Mouse (Mus musculus) heart, embryonic 13.5 days (tissue): ENCODE data around the gene Stfa3. TPM values are rescaled to one million over a fixed set of nuclear protein-coding genes. Genes with fewer than 3 reads are reported as not detected.

Experiments used
- ATAC-seq: fragments of 200-750 bp; cut with Nextera tagmentation; 2 replicates; pipeline ENCODE4 v1.8.0; 2017; ENCODE audit warnings: moderate TSS enrichment; ENCODE audit not compliant: insufficient number of reproducible peaks, low FRiP score, low TSS enrichment; ENCODE audit errors: extremely low read depth
- H3K27ac ChIP-seq: fragments of 300-500 bp; sonication (generic); replicated peaks from 2 replicates; pipeline ENCODE4 v1.5.1; 2015; ENCODE audit warnings: moderate library complexity, mild to moderate bottlenecking, inconsistent platforms
- H3K27me3 ChIP-seq: fragments of 300-500 bp; sonication (generic); replicated peaks from 2 replicates; pipeline ENCODE4 v1.6.1; 2015; ENCODE audit warnings: mild to moderate bottlenecking, inconsistent platforms
- H3K36me3 ChIP-seq: fragments of 300-500 bp; sonication (generic); 2 replicates; pipeline ENCODE4 v1.6.1; 2015; ENCODE audit warnings: mild to moderate bottlenecking, inconsistent platforms
- H3K4me1 ChIP-seq: fragments of 300-500 bp; sonication (generic); 2 replicates; pipeline ENCODE4 v1.6.1; 2015; ENCODE audit warnings: inconsistent platforms
- H3K4me2 ChIP-seq: fragments of 300-500 bp; sonication (generic); 2 replicates; pipeline ENCODE4 v1.6.1; 2015; ENCODE audit warnings: inconsistent platforms, mild to moderate bottlenecking, moderate library complexity
- H3K4me3 ChIP-seq: fragments of 300-500 bp; sonication (generic); 2 replicates; pipeline ENCODE4 v1.5.1; 2015; ENCODE audit warnings: moderate library complexity, mild to moderate bottlenecking, inconsistent platforms
- H3K9ac ChIP-seq: fragments of 300-500 bp; sonication (generic); 2 replicates; pipeline ENCODE4 v1.6.1; 2015; ENCODE audit warnings: inconsistent platforms, mild to moderate bottlenecking, moderate library complexity
- H3K9me3 ChIP-seq: fragments of 300-500 bp; sonication (generic); 2 replicates; pipeline ENCODE4 v1.6.1; 2016; ENCODE audit warnings: inconsistent platforms
- WGBS: fragments of 180-500 bp; shearing (Covaris S2); methylation state at CpG from one replicate; pipeline ENCODE4 v1.1.7; 2015; ENCODE audit warnings: mixed read lengths; 5-methylcytosine and 5-hydroxymethylcytosine counted together
- polyA plus RNA-seq: library from polyadenylated mRNA; unstranded; fragments of >200 nt; fragmentation: Nextera tagmentation; extraction: Ambion mirVana; gene quantifications from 2 replicates; pipeline ENCODE4 v1.2.1, GENCODE M21; 2015

The Stfa3 gene
- polyA plus RNA-seq: 0.41 TPM in 1 of 2 replicates, not detected in the other

GRCm38 (mm10) chr16:36455342-36455802, at the start of gene Stfa3:
Gene Stfa3, minus strand, starts transcription at chr16:36455392.
- no peaks in the 10 kb centered on the region for H3K27me3 ChIP-seq
- no peak within 1 kb of the TSS for H3K4me2 ChIP-seq
- H3K36me3 ChIP-seq: no peaks in the 10 kb centered on the region
- H3K9me3 ChIP-seq: no peaks in the 10 kb centered on the region
- no peak for ATAC-seq
- no peaks in the 10 kb centered on the region for H3K4me1 ChIP-seq
- no peak within 1 kb of the TSS for H3K9ac ChIP-seq
- WGBS: 66% methylated on average over 4 of the region's 4 CpGs
- no peak within 1 kb of the TSS for H3K27ac ChIP-seq
- no peak within 1 kb of the TSS for H3K4me3 ChIP-seq

GRCm38 (mm10) chr16:36502286-36502685, 47.1 kb upstream of the Stfa3 start:
- H3K4me2 ChIP-seq: no peak overlapping the region
- H3K36me3 ChIP-seq: no peaks in the 10 kb centered on the region
- no peak overlapping the region for H3K27ac ChIP-seq
- H3K9me3 ChIP-seq: no peaks in the 10 kb centered on the region
- H3K27me3 ChIP-seq: no peaks in the 10 kb centered on the region
- no peak for ATAC-seq
- H3K4me3 ChIP-seq: no peak overlapping the region
- no peak overlapping the region for H3K9ac ChIP-seq
- WGBS: 70% methylated on average over 2 of the region's 2 CpGs
- H3K4me1 ChIP-seq: no peaks in the 10 kb centered on the region

DNA sequence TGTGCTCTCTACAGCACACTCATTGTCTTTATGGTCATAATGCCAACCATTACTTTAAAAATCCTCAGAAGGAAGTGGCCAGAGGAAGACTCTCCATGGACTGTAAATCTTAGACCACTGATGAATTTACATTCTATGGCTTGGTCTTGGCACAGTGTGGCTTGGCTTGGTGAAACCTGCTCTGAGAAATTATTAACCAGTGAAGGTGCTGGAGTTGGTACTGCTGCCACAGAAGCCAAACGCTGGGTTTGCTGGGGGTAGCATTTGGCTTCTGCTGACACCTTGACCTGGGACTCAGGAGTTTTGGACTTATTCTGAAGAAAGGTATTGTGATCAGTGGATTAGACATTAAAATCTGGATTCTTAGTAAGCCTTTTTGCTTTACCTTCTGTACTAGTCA, 37.2 kb upstream of the Stfa3 start:
- WGBS: 84% methylated on average over 1 of the region's 1 CpGs
- Histone ChIP-seq H3K4me2 (no peak overlapping the region), H3K9ac (no peak overlapping the region), H3K4me1 (no peaks in the 10 kb centered on the region), H3K4me3 (no peak overlapping the region), H3K36me3 (no peaks in the 10 kb centered on the region), H3K27ac (no peak overlapping the region), H3K27me3 (no peaks in the 10 kb centered on the region), H3K9me3 (no peaks in the 10 kb centered on the region)
- no peak for ATAC-seq

DNA sequence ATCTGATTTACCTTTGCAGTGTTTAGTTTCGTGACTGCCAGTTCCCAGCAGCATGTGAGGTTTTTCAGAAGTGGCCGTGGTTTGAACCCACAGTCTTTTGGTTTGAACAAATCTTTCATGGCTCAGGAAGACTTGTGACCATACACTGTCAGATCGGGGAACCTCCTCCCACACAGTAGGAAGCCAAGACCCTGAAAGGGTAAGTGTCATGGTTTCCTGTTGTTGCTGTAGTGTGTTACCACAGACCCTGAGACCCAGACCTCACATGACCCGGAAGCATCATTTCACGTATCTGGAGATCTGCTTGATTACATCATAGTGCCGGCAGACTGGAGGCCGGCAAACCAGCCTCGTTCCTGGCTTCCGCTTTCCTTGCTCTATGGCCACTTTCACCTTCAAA, 21.7 kb upstream of the Stfa3 start:
- Histone ChIP-seq H3K4me2 (no peak overlapping the region), H3K27me3 (0 out of 2 replicates have a peak, but pooled peaks cover 5% of the 10 kb centered on the region), H3K4me3 (no peak overlapping the region), H3K9me3 (no peaks in the 10 kb centered on the region), H3K9ac (no peak overlapping the region), H3K4me1 (no peaks in the 10 kb centered on the region), H3K27ac (no peak overlapping the region), H3K36me3 (no peaks in the 10 kb centered on the region)
- WGBS: 69% methylated on average over 9 of the region's 9 CpGs
- ATAC-seq: no peak

- H3K4me2 ChIP-seq: no peak overlapping the region
These were observed 20.3 kb upstream of the Stfa3 start for GRCm38 (mm10) chr16:36475530-36475929.

GRCm38 (mm10) chr16:36474849-36475248, 19.7 kb upstream of the Stfa3 start:
- Histone ChIP-seq H3K4me2 (no peak overlapping the region), H3K27ac (no peak overlapping the region), H3K4me3 (no peak overlapping the region), H3K9ac (no peak overlapping the region), H3K9me3 (no peaks in the 10 kb centered on the region), H3K27me3 (0 out of 2 replicates have a peak, but pooled peaks cover 5% of the 10 kb centered on the region), H3K4me1 (no peaks in the 10 kb centered on the region), H3K36me3 (no peaks in the 10 kb centered on the region)
- ATAC-seq: no peak
- 63% methylated on average over 2 of the region's 2 CpGs for WGBS

More at GRCm38 (mm10) chr16:36475530-36475929, 20.3 kb upstream of the Stfa3 start:
- no peak for ATAC-seq
- H3K27me3 ChIP-seq: 0 out of 2 replicates have a peak, but pooled peaks cover 5% of the 10 kb centered on the region
- H3K9me3 ChIP-seq: no peaks in the 10 kb centered on the region
- H3K4me3 ChIP-seq: no peak overlapping the region
- no peak overlapping the region for H3K27ac ChIP-seq
- WGBS: 77% methylated on average over 3 of the region's 3 CpGs
- H3K36me3 ChIP-seq: no peaks in the 10 kb centered on the region
- H3K4me1 ChIP-seq: no peaks in the 10 kb centered on the region
- H3K9ac ChIP-seq: no peak overlapping the region

GRCm38 (mm10) chr16:36473217-36474216, 18.3 kb upstream of the Stfa3 start:
- H3K27ac ChIP-seq: no peak overlapping the region
- 41% methylated on average over 17 of the region's 17 CpGs for WGBS
- no peaks in the 10 kb centered on the region for H3K4me1 ChIP-seq
- ATAC-seq: no peak
- H3K9ac ChIP-seq: no peak overlapping the region
- H3K4me2 ChIP-seq: no peak overlapping the region
- H3K4me3 ChIP-seq: no peak overlapping the region
- 0 out of 2 replicates have a peak, but pooled peaks cover 5% of the 10 kb centered on the region for H3K27me3 ChIP-seq
- no peaks in the 10 kb centered on the region for H3K36me3 ChIP-seq
- H3K9me3 ChIP-seq: 0 out of 2 replicates have a peak, but pooled peaks cover 3% of the 10 kb centered on the region

GRCm38 (mm10) chr16:36471066-36471633, 16.0 kb upstream of the Stfa3 start:
- Histone ChIP-seq H3K27ac (no peak overlapping the region), H3K36me3 (no peaks in the 10 kb centered on the region), H3K27me3 (0 out of 2 replicates have a peak, but pooled peaks cover 5% of the 10 kb centered on the region), H3K4me3 (no peak overlapping the region), H3K4me2 (no peak overlapping the region), H3K4me1 (no peaks in the 10 kb centered on the region), H3K9me3 (0 out of 2 replicates have a peak, but pooled peaks cover 3% of the 10 kb centered on the region), H3K9ac (no peak overlapping the region)
- no peak for ATAC-seq
- 56% methylated on average over 13 of the region's 13 CpGs for WGBS

GRCm38 (mm10) chr16:36469955-36470478, 14.8 kb upstream of the Stfa3 start:
- Histone ChIP-seq H3K9me3 (0 out of 2 replicates have a peak, but pooled peaks cover 3% of the 10 kb centered on the region), H3K4me2 (no peak overlapping the region), H3K27me3 (0 out of 2 replicates have a peak, but pooled peaks cover 5% of the 10 kb centered on the region), H3K9ac (no peak overlapping the region), H3K4me1 (no peaks in the 10 kb centered on the region), H3K27ac (no peak overlapping the region), H3K4me3 (no peak overlapping the region), H3K36me3 (no peaks in the 10 kb centered on the region)
- 1% methylated on average over 2 of the region's 2 CpGs for WGBS
- no peak for ATAC-seq

GRCm38 (mm10) chr16:36469367-36469766, 14.2 kb upstream of the Stfa3 start:
- no peak overlapping the region for H3K9ac ChIP-seq
- H3K9me3 ChIP-seq: 0 out of 2 replicates have a peak, but pooled peaks cover 3% of the 10 kb centered on the region
- H3K4me3 ChIP-seq: no peak overlapping the region
- no peaks in the 10 kb centered on the region for H3K36me3 ChIP-seq
- no peaks in the 10 kb centered on the region for H3K4me1 ChIP-seq
- ATAC-seq: no peak
- H3K27me3 ChIP-seq: 0 out of 2 replicates have a peak, but pooled peaks cover 5% of the 10 kb centered on the region
- WGBS: 75% methylated on average over 9 of the region's 9 CpGs
- no peak overlapping the region for H3K27ac ChIP-seq
- no peak overlapping the region for H3K4me2 ChIP-seq

DNA sequence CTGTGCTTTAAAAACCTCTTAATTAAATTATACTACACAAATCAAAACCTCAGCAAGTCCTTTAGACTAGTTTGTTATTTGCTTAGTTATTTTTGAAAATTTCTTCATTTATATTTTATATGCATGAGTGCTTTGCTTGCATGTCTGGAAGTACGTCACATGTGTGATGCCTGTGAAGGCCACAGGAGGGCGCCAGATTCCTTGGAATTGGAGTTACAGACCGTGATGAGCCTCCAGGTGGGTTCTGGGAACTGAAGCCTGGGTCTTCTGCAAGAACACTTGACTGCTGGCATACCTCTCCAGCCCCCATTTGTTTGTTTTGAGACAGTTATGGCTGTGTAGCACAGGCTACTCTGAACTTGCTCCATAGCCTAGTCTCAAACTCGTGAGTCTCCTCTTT, 13.7 kb upstream of the Stfa3 start:
- WGBS: 62% methylated on average over 4 of the region's 4 CpGs
- 0 out of 2 replicates have a peak, but pooled peaks cover 5% of the 10 kb centered on the region for H3K27me3 ChIP-seq
- H3K4me2 ChIP-seq: no peak overlapping the region
- no peaks in the 10 kb centered on the region for H3K36me3 ChIP-seq
- no peak overlapping the region for H3K27ac ChIP-seq
- no peaks in the 10 kb centered on the region for H3K4me1 ChIP-seq
- H3K9me3 ChIP-seq: 0 out of 2 replicates have a peak, but pooled peaks cover 3% of the 10 kb centered on the region
- H3K4me3 ChIP-seq: no peak overlapping the region
- no peak overlapping the region for H3K9ac ChIP-seq
- no peak for ATAC-seq
